Mouse (Mus musculus) thymus, adult 2 months (tissue): ENCODE data around the gene Serpina1e.

Experiments
- CTCF ChIP-seq: fragments of 200-500 bp; IDR thresholded peaks from 2 replicates; pipeline ENCODE4 v1.5.1; 2012; ENCODE audit warnings: mild to moderate bottlenecking, control low read depth, low read length, moderate library complexity, borderline replicate concordance; ENCODE audit not compliant: control insufficient read depth, poor library complexity, insufficient read depth; ENCODE audit errors: extremely low read depth
- POLR2A ChIP-seq: fragments of 200-500 bp; IDR thresholded peaks from 2 replicates; pipeline ENCODE4 v1.6.1; 2012; ENCODE audit warnings: mild to moderate bottlenecking, low read length, control low read depth, moderate library complexity; ENCODE audit not compliant: control insufficient read depth, poor library complexity, insufficient read depth; ENCODE audit errors: extremely low read depth

GRCm38 (mm10) chr12:103989514-103989767 lies 30.7 kb upstream of the Serpina1e start:
- TF ChIP-seq CTCF (no peak), POLR2A (no peak)
